Mouse (Mus musculus): ENCODE data around the gene Cenpc1. TPM values are rescaled to one million over a fixed set of nuclear protein-coding genes. Genes with fewer than 3 reads are reported as not detected.

Cenpc1 gene
- total RNA-seq, 1 experiment, result 21.7 TPM

- H3K9ac ChIP-seq (ENCODE audit: insufficient read depth, low read depth, low read length, poor library complexity, severe bottlenecking), result no peak overlapping the region
- no peaks in the 10 kb centered on the region for H3K9me3 ChIP-seq (ENCODE audit: control insufficient read depth, insufficient read depth, low read depth, low read length)
- in situ Hi-C loops (cut with MboI; ENCODE audit: low sequenced_read_pairs in 2 of 2, unreplicated experiment in 2 of 2), result no loop called here
- no peak for TF ChIP-seq ZNF384 (IDR thresholded peaks at IDR 0.05; ENCODE audit: low read depth, low read length)
- no peak for TF ChIP-seq MAFK (IDR thresholded peaks at IDR 0.05; ENCODE audit: insufficient read depth, low read depth, low read length)
- TF ChIP-seq CHD2 (IDR thresholded peaks at IDR 0.05; ENCODE audit: low read depth, low read length), result no peak
- no peak for TF ChIP-seq HCFC1 (IDR thresholded peaks at IDR 0.05; ENCODE audit: borderline replicate concordance, insufficient read depth, low read length)
- no peaks in the 10 kb centered on the region for H3K4me1 ChIP-seq (ENCODE audit: control insufficient read depth in 2 of 2, insufficient read depth in 2 of 2, low read length in 2 of 2, poor library complexity in 1 of 2)
- no peaks in the 10 kb centered on the region for H3K36me3 ChIP-seq (ENCODE audit: control insufficient read depth, insufficient read depth, low read length, poor library complexity, severe bottlenecking)
- H3K27ac ChIP-seq (ENCODE audit: insufficient read depth, low read depth, low read length, poor library complexity, severe bottlenecking), result no peak overlapping the region
- DNase-seq (ENCODE audit: low read depth, low spot score), result no peak
- no peak overlapping the region for H3K4me3 ChIP-seq (ENCODE audit: insufficient read depth in 1 of 2, low read depth in 1 of 2, low read length in 2 of 2, poor library complexity in 1 of 2, severe bottlenecking in 1 of 2)
Measured at GRCm38 (mm10) chr5:86106610-86107009, 41.2 kb upstream of the Cenpc1 start.

DNA sequence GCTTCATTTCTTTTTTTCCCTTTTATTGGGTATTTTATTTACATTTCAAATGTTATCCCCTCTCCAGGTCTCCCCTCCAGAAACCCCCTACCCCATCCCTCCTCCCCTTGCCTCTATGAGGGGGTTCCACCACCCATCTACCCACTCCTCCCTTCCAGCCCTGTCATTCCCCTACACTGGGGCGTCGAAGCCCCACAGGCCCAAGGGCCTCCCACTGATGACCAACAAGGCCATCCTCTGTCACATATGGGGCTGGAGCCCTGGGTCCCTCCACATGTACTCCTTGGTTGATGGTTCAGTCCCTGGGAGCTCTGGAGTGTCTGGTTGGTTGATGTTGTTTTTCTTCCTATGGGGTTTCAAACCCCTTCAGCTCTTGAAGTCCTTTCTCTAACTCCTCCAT, 36.8 kb upstream of the Cenpc1 start:
- Histone ChIP-seq H3K4me1 (ENCODE audit: control insufficient read depth in 2 of 2, insufficient read depth in 2 of 2, low read length in 2 of 2, poor library complexity in 1 of 2) (no peaks in the 10 kb centered on the region), H3K4me3 (ENCODE audit: insufficient read depth in 1 of 2, low read depth in 1 of 2, low read length in 2 of 2, poor library complexity in 1 of 2, severe bottlenecking in 1 of 2) (no peak overlapping the region), H3K27ac (ENCODE audit: insufficient read depth, low read depth, low read length, poor library complexity, severe bottlenecking) (no peak overlapping the region), H3K36me3 (ENCODE audit: control insufficient read depth, insufficient read depth, low read length, poor library complexity, severe bottlenecking) (no peaks in the 10 kb centered on the region), H3K9ac (ENCODE audit: insufficient read depth, low read depth, low read length, poor library complexity, severe bottlenecking) (no peak overlapping the region), H3K9me3 (ENCODE audit: control insufficient read depth, insufficient read depth, low read depth, low read length) (no peaks in the 10 kb centered on the region)
- in situ Hi-C loops (cut with MboI; ENCODE audit: low sequenced_read_pairs in 2 of 2, unreplicated experiment in 2 of 2), result no loop called here
- DNase-seq (ENCODE audit: low read depth, low spot score), result no peak
- TF ChIP-seq MAFK (IDR thresholded peaks at IDR 0.05; ENCODE audit: insufficient read depth, low read depth, low read length) (no peak), ZC3H11A (IDR thresholded peaks at IDR 0.05; ENCODE audit: borderline replicate concordance, low read depth, low read length) (no peak)

DNA sequence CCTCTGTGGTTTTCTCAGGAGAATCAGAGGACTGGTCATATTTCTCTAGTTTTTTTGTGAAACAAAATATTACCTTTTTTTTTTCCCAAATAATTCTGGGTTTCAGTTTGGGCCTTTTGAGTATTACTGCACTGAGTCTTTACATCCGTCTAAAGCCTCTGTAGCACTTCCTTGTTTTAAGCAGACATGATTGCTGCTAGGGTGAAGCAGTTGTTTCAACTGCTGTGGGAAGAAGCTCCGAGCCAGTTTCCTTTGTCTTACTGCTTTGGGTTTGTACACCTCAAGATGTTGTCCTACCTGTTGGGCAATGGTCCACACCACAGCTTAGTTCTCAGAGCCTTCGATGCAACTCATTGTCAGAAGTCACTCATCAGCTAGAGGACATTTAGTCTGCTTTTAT, 35.2 kb upstream of the Cenpc1 start:
- no peak for DNase-seq (ENCODE audit: low read depth, low spot score)
- Histone ChIP-seq H3K4me3 (ENCODE audit: insufficient read depth in 1 of 2, low read depth in 1 of 2, low read length in 2 of 2, poor library complexity in 1 of 2, severe bottlenecking in 1 of 2) (no peak overlapping the region), H3K27ac (ENCODE audit: insufficient read depth, low read depth, low read length, poor library complexity, severe bottlenecking) (no peak overlapping the region), H3K36me3 (ENCODE audit: control insufficient read depth, insufficient read depth, low read length, poor library complexity, severe bottlenecking) (no peaks in the 10 kb centered on the region), H3K4me1 (ENCODE audit: control insufficient read depth in 2 of 2, insufficient read depth in 2 of 2, low read length in 2 of 2, poor library complexity in 1 of 2) (no peaks in the 10 kb centered on the region), H3K9me3 (ENCODE audit: control insufficient read depth, insufficient read depth, low read depth, low read length) (no peaks in the 10 kb centered on the region), H3K9ac (ENCODE audit: insufficient read depth, low read depth, low read length, poor library complexity, severe bottlenecking) (no peak overlapping the region)
- TF ChIP-seq MAFK (IDR thresholded peaks at IDR 0.05; ENCODE audit: insufficient read depth, low read depth, low read length) (no peak), CHD2 (IDR thresholded peaks at IDR 0.05; ENCODE audit: low read depth, low read length) (no peak), ZNF384 (IDR thresholded peaks at IDR 0.05; ENCODE audit: low read depth, low read length) (no peak), HCFC1 (IDR thresholded peaks at IDR 0.05; ENCODE audit: borderline replicate concordance, insufficient read depth, low read length) (no peak), ZC3H11A (IDR thresholded peaks at IDR 0.05; ENCODE audit: borderline replicate concordance, low read depth, low read length) (no peak)
- in situ Hi-C loops (cut with MboI; ENCODE audit: low sequenced_read_pairs in 2 of 2, unreplicated experiment in 2 of 2), result no loop called here

- Histone ChIP-seq H3K9me3 (ENCODE audit: control insufficient read depth, insufficient read depth, low read depth, low read length) (no peaks in the 10 kb centered on the region), H3K4me3 (ENCODE audit: insufficient read depth in 1 of 2, low read depth in 1 of 2, low read length in 2 of 2, poor library complexity in 1 of 2, severe bottlenecking in 1 of 2) (no peak overlapping the region), H3K9ac (ENCODE audit: insufficient read depth, low read depth, low read length, poor library complexity, severe bottlenecking) (no peak overlapping the region), H3K27ac (ENCODE audit: insufficient read depth, low read depth, low read length, poor library complexity, severe bottlenecking) (no peak overlapping the region), H3K36me3 (ENCODE audit: control insufficient read depth, insufficient read depth, low read length, poor library complexity, severe bottlenecking) (no peaks in the 10 kb centered on the region), H3K4me1 (ENCODE audit: control insufficient read depth in 2 of 2, insufficient read depth in 2 of 2, low read length in 2 of 2, poor library complexity in 1 of 2) (no peaks in the 10 kb centered on the region)
- in situ Hi-C loops (cut with MboI; ENCODE audit: low sequenced_read_pairs in 2 of 2, unreplicated experiment in 2 of 2), result no loop called here
- no peak for DNase-seq (ENCODE audit: low read depth, low spot score)
- TF ChIP-seq ZC3H11A (IDR thresholded peaks at IDR 0.05; ENCODE audit: borderline replicate concordance, low read depth, low read length), result no peak
- TF ChIP-seq HCFC1 (IDR thresholded peaks at IDR 0.05; ENCODE audit: borderline replicate concordance, insufficient read depth, low read length), result no peak
- no peak for TF ChIP-seq CHD2 (IDR thresholded peaks at IDR 0.05; ENCODE audit: low read depth, low read length)
- TF ChIP-seq ZNF384 (IDR thresholded peaks at IDR 0.05; ENCODE audit: low read depth, low read length), result no peak
- no peak for TF ChIP-seq MAFK (IDR thresholded peaks at IDR 0.05; ENCODE audit: insufficient read depth, low read depth, low read length)
Measured at GRCm38 (mm10) chr5:86098988-86099387, 33.6 kb upstream of the Cenpc1 start.

- H3K36me3 ChIP-seq (ENCODE audit: control insufficient read depth, insufficient read depth, low read length, poor library complexity, severe bottlenecking), result no peaks in the 10 kb centered on the region
- no peak for TF ChIP-seq HCFC1 (IDR thresholded peaks at IDR 0.05; ENCODE audit: borderline replicate concordance, insufficient read depth, low read length)
- TF ChIP-seq CHD2 (IDR thresholded peaks at IDR 0.05; ENCODE audit: low read depth, low read length), result no peak
- no peak for TF ChIP-seq ZC3H11A (IDR thresholded peaks at IDR 0.05; ENCODE audit: borderline replicate concordance, low read depth, low read length)
- no peak for TF ChIP-seq ZNF384 (IDR thresholded peaks at IDR 0.05; ENCODE audit: low read depth, low read length)
- TF ChIP-seq MAFK (IDR thresholded peaks at IDR 0.05; ENCODE audit: insufficient read depth, low read depth, low read length), result no peak
Measured at GRCm38 (mm10) chr5:86094754-86095153, 29.4 kb upstream of the Cenpc1 start.

More at GRCm38 (mm10) chr5:86094754-86095153, 29.4 kb upstream of the Cenpc1 start:
- no peaks in the 10 kb centered on the region for H3K9me3 ChIP-seq (ENCODE audit: control insufficient read depth, insufficient read depth, low read depth, low read length)
- DNase-seq (ENCODE audit: low read depth, low spot score), result no peak
- in situ Hi-C loops (cut with MboI; ENCODE audit: low sequenced_read_pairs in 2 of 2, unreplicated experiment in 2 of 2), result no loop called here
- no peak overlapping the region for H3K9ac ChIP-seq (ENCODE audit: insufficient read depth, low read depth, low read length, poor library complexity, severe bottlenecking)
- peaks cover 0 to 3% of the 10 kb centered on the region in 2 experiments; a peak in 1 of 4 replicates for H3K4me1 ChIP-seq (ENCODE audit: control insufficient read depth in 2 of 2, insufficient read depth in 2 of 2, low read length in 2 of 2, poor library complexity in 1 of 2)
- H3K27ac ChIP-seq (ENCODE audit: insufficient read depth, low read depth, low read length, poor library complexity, severe bottlenecking), result no peak overlapping the region
- H3K4me3 ChIP-seq (ENCODE audit: insufficient read depth in 1 of 2, low read depth in 1 of 2, low read length in 2 of 2, poor library complexity in 1 of 2, severe bottlenecking in 1 of 2), result no peak overlapping the region
